Mouse (Mus musculus): Measurements from ENCODE around the gene Crtc2. TPM values are rescaled to one million over a fixed set of nuclear protein-coding genes. Genes with fewer than 3 reads are reported as not detected.

The Crtc2 gene
- 10 to 100 TPM; 30.5 to 31.6 TPM for total RNA-seq (2021)
- long read RNA-seq, experiment 1, partial matches to known transcripts: 1 of 7 reads
- long read RNA-seq, experiment 1, other reads (novel, unspliced or antisense): 3 of 7 reads
- long read RNA-seq, experiment 2, partial matches to known transcripts: 0 of 8 reads
- long read RNA-seq, experiment 2, other reads (novel, unspliced or antisense): 6 of 8 reads

GRCm38 (mm10) chr3:90253653-90254418, at the start of gene Crtc2:
Gene Crtc2, plus strand, starts transcription at chr3:90254163.
- DNase-seq (ENCODE audit: low spot score in 2 of 2): peak; percentile 97 to 98

GRCm38 (mm10) chr3:90204582-90204981, 49.4 kb upstream of the Crtc2 start:
- intact Hi-C loops (cut with DNase I): no loop called here
- DNase-seq (ENCODE audit: low spot score in 2 of 2): no peak

More at GRCm38 (mm10) chr3:90253653-90254418, at the start of gene Crtc2:
- intact Hi-C loops (cut with DNase I): no loop called here

- intact Hi-C loops (cut with DNase I): no loop called here
- no peak for DNase-seq (ENCODE audit: low spot score in 2 of 2)
These were observed 45.3 kb upstream of the Crtc2 start for GRCm38 (mm10) chr3:90208662-90209061.

- DNase-seq (ENCODE audit: low spot score in 2 of 2): no peak
- intact Hi-C loops (cut with DNase I): loop anchor here (5.0 kb wide), 1 partner anchor 128 kb away; no protein-coding TSS in a partner anchor
These were observed 43.9 kb upstream of the Crtc2 start for GRCm38 (mm10) chr3:90209908-90210566.

- intact Hi-C loops (cut with DNase I): loop anchor here (5.0 kb wide), 1 partner anchor 129 kb away; no protein-coding TSS in a partner anchor
- DNase-seq (ENCODE audit: low spot score in 2 of 2): no peak
These were observed 42.2 kb upstream of the Crtc2 start for GRCm38 (mm10) chr3:90211475-90212398.

GRCm38 (mm10) chr3:90212723-90213122, 41.2 kb upstream of the Crtc2 start:
- intact Hi-C loops (cut with DNase I): loop anchor here (5.0 kb wide), 1 partner anchor 130 kb away; no protein-coding TSS in a partner anchor
- no peak for DNase-seq (ENCODE audit: low spot score in 2 of 2)

GRCm38 (mm10) chr3:90213377-90213866, 40.5 kb upstream of the Crtc2 start, which contains the start of the genes Rps27 and Rab13:
Gene Rps27, minus strand, starts transcription at chr3:90213651.
Gene Rab13, plus strand, starts transcription at chr3:90213695.
- DNase-seq (ENCODE audit: low spot score in 2 of 2): peak; percentile 93 to 97
- intact Hi-C loops (cut with DNase I): loop anchor here (5.0 kb wide), 1 partner anchor 131 kb away; no protein-coding TSS in a partner anchor

- DNase-seq (ENCODE audit: low spot score in 2 of 2): peak in 1 of 2 experiments; percentile 21
- intact Hi-C loops (cut with DNase I): loop anchor here (5.0 kb wide), 1 partner anchor 132 kb away; no protein-coding TSS in a partner anchor
These were observed 39.8 kb upstream of the Crtc2 start for GRCm38 (mm10) chr3:90213956-90214684.

GRCm38 (mm10) chr3:90215825-90216380, 38.1 kb upstream of the Crtc2 start:
- no peak for DNase-seq (ENCODE audit: low spot score in 2 of 2)
- intact Hi-C loops (cut with DNase I): no loop called here

GRCm38 (mm10) chr3:90220088-90220487, 33.9 kb upstream of the Crtc2 start:
- intact Hi-C loops (cut with DNase I): loop anchor here (5.0 kb wide), 1 partner anchor 152 kb away; no protein-coding TSS in a partner anchor
- peak in 1 of 2 experiments; percentile 65 for DNase-seq (ENCODE audit: low spot score in 2 of 2)

GRCm38 (mm10) chr3:90220531-90220951, 33.4 kb upstream of the Crtc2 start:
- intact Hi-C loops (cut with DNase I): loop anchor here (5.0 kb wide), 1 partner anchor 152 kb away; no protein-coding TSS in a partner anchor
- peak in 1 of 2 experiments; percentile 35 for DNase-seq (ENCODE audit: low spot score in 2 of 2)

GRCm38 (mm10) chr3:90221123-90221522, 32.8 kb upstream of the Crtc2 start:
- DNase-seq (ENCODE audit: low spot score in 2 of 2): no peak
- intact Hi-C loops (cut with DNase I): loop anchor here (5.0 kb wide), 1 partner anchor 151 kb away; no protein-coding TSS in a partner anchor

- no peak for DNase-seq (ENCODE audit: low spot score in 2 of 2)
- intact Hi-C loops (cut with DNase I): loop anchor here (5.0 kb wide), 1 partner anchor 150 kb away; no protein-coding TSS in a partner anchor
These were observed 31.5 kb upstream of the Crtc2 start for GRCm38 (mm10) chr3:90222455-90222854.

GRCm38 (mm10) chr3:90222941-90223340, 31.0 kb upstream of the Crtc2 start:
- intact Hi-C loops (cut with DNase I): loop anchor here (5.0 kb wide), 1 partner anchor 149 kb away; no protein-coding TSS in a partner anchor
- DNase-seq (ENCODE audit: low spot score in 2 of 2): no peak

GRCm38 (mm10) chr3:90224331-90224730, 29.6 kb upstream of the Crtc2 start:
- intact Hi-C loops (cut with DNase I): loop anchor here (2.0 to 5.0 kb wide), 2 partner anchors 44 to 148 kb away; no protein-coding TSS in a partner anchor
- no peak for DNase-seq (ENCODE audit: low spot score in 2 of 2)

GRCm38 (mm10) chr3:90231075-90231474, 22.9 kb upstream of the Crtc2 start:
- DNase-seq (ENCODE audit: low spot score in 2 of 2): no peak
- intact Hi-C loops (cut with DNase I): no loop called here

Measured in left cerebral cortex, postnatal 14 days (tissue).